Mouse (Mus musculus) left cerebral cortex, adult 2 months (tissue): ENCODE measurements around the gene Entpd1. TPM values are rescaled to one million over a fixed set of nuclear protein-coding genes. Genes with fewer than 3 reads are reported as not detected.

Source experiments
- DNase-seq, 2 experiments: peaks; one replicate each; pipeline ENCODE4 v3.0.0; 2021 to 2022; ENCODE audit warnings: low spot score in 2 of 2, mixed read lengths in 1 of 2; ENCODE audit errors: extremely low spot score in 1 of 2
- H3K27ac ChIP-seq: fragments of 200-600 bp; 2 replicates; pipeline ENCODE4 v1.8.1; 2022
- H3K4me3 ChIP-seq: fragments of 200-600 bp; 2 replicates; pipeline ENCODE4 v1.8.1; 2022
- CTCF ChIP-seq: fragments of 200-600 bp; IDR thresholded peaks from 2 replicates; pipeline ENCODE4 v1.8.1; 2022; ENCODE audit warnings: antibody characterized with exemption, mild to moderate bottlenecking, moderate library complexity
- intact Hi-C: fragments of 180-260 bp; cut with DNase I; formaldehyde crosslinking; loops from one replicate; pipeline ENCODE4 v1.15.1; 2025
- total RNA-seq, 2 experiments: library from RNA; stranded (reverse); gene quantifications; 2 replicates each; pipeline ENCODE4 v1.2.3; 2021

Gene Entpd1
- total RNA-seq, 2 experiments from 2014 or later = 14.1 to 18.4 TPM

GRCm38 (mm10) chr19:40647319-40648158 is 35.4 kb downstream of the Entpd1 start:
- Histone ChIP-seq H3K4me3 (no peak overlapping the region), H3K27ac (peak overlapping the region; percentile 1; the same call in 1 of the 2 replicates)
- no peak for TF ChIP-seq CTCF
- intact Hi-C loops = no loop called here
- no peak for DNase-seq

GRCm38 (mm10) chr19:40650090-40650489 is 37.9 kb downstream of the Entpd1 start:
- intact Hi-C loops = no loop called here
- H3K4me3 ChIP-seq = no peak overlapping the region
- no peak overlapping the region for H3K27ac ChIP-seq
- no peak for TF ChIP-seq CTCF
- no peak for DNase-seq

GRCm38 (mm10) chr19:40656207-40656606 is 44.0 kb downstream of the Entpd1 start:
- no peak for TF ChIP-seq CTCF
- H3K27ac ChIP-seq = no peak overlapping the region
- no peak for DNase-seq
- no peak overlapping the region for H3K4me3 ChIP-seq
- intact Hi-C loops = no loop called here

GRCm38 (mm10) chr19:40658281-40658680 is 46.1 kb downstream of the Entpd1 start:
- intact Hi-C loops = no loop called here
- TF ChIP-seq CTCF = no peak
- no peak for DNase-seq
- H3K27ac ChIP-seq = no peak overlapping the region
- no peak overlapping the region for H3K4me3 ChIP-seq

GRCm38 (mm10) chr19:40658935-40659334 is 46.8 kb downstream of the Entpd1 start:
- TF ChIP-seq CTCF = no peak
- no peak for DNase-seq
- Histone ChIP-seq H3K27ac (peak overlapping the region; percentile 84; the same call in 1 of the 2 replicates), H3K4me3 (no peak overlapping the region)
- intact Hi-C loops = no loop called here

GRCm38 (mm10) chr19:40659651-40660478 is 47.7 kb downstream of the Entpd1 start:
- no peak for TF ChIP-seq CTCF
- peak overlapping the region; percentile 44 for H3K4me3 ChIP-seq
- H3K27ac ChIP-seq = peak overlapping the region; percentile 84
- DNase-seq = no peak
- intact Hi-C loops = no loop called here

- intact Hi-C loops = no loop called here
- H3K27ac ChIP-seq = peak overlapping the region; percentile 84
- no peak for DNase-seq
- no peak for TF ChIP-seq CTCF
- H3K4me3 ChIP-seq = peak overlapping the region; percentile 44
Measured at GRCm38 (mm10) chr19:40660510-40660909, 48.3 kb downstream of the Entpd1 start.

- Histone ChIP-seq H3K27ac (peak overlapping the region; percentile 84), H3K4me3 (peak overlapping the region; percentile 44)
- DNase-seq = no peak
- TF ChIP-seq CTCF = no peak
- intact Hi-C loops = no loop called here
Measured at GRCm38 (mm10) chr19:40661108-40661507, 48.9 kb downstream of the Entpd1 start.

- Histone ChIP-seq H3K27ac (no peak overlapping the region), H3K4me3 (no peak overlapping the region; the same call in 1 of the 2 replicates)
- no peak for TF ChIP-seq CTCF
- intact Hi-C loops = no loop called here
- no peak for DNase-seq
Measured at GRCm38 (mm10) chr19:40661874-40662273, 49.7 kb downstream of the Entpd1 start.

- TF ChIP-seq CTCF = no peak
- no peak for DNase-seq
- no peak overlapping the region for H3K4me3 ChIP-seq
- H3K27ac ChIP-seq = no peak overlapping the region; the same call in 1 of the 2 replicates
- intact Hi-C loops = no loop called here
Measured at GRCm38 (mm10) chr19:40662727-40663126, 50.6 kb downstream of the Entpd1 start.

- Histone ChIP-seq H3K4me3 (no peak overlapping the region), H3K27ac (no peak overlapping the region)
- no peak for DNase-seq
- no peak for TF ChIP-seq CTCF
- intact Hi-C loops = no loop called here
Measured at GRCm38 (mm10) chr19:40665778-40666177, 53.6 kb downstream of the Entpd1 start.

- H3K4me3 ChIP-seq = no peak overlapping the region
- no peak for TF ChIP-seq CTCF
- no peak overlapping the region for H3K27ac ChIP-seq
- intact Hi-C loops = no loop called here
- DNase-seq = no peak
Measured at GRCm38 (mm10) chr19:40667111-40667510, 54.9 kb downstream of the Entpd1 start.
